Mouse (Mus musculus) G1E (cell line): ENCODE results near the gene Krtap6-5. TPM values are rescaled to one million over a fixed set of nuclear protein-coding genes. Genes with fewer than 3 reads are reported as not detected.
"Not testable (repeated sequence)": the region's sequence is repeated elsewhere in the genome, so short reads cannot be mapped to it uniquely, and the experiment has no call there.

Experiments
- ATAC-seq: 2 replicates; pipeline ENCODE4 v1.8.0; 2016; ENCODE audit warnings: mild to moderate bottlenecking; ENCODE audit not compliant: insufficient number of reproducible peaks, poor library complexity, low FRiP score, severe bottlenecking; ENCODE audit errors: extremely low read depth
- DNase-seq: peaks from one replicate; pipeline ENCODE4 v3.0.0; 2012; ENCODE audit warnings: low spot score
- H3K27me3 ChIP-seq: 2 replicates; pipeline ENCODE4 v1.6.1; 2012; ENCODE audit warnings: mild to moderate bottlenecking, low read length, inconsistent platforms; ENCODE audit not compliant: insufficient read depth
- H3K36me3 ChIP-seq: replicated peaks from 2 replicates; pipeline ENCODE3; 2012; ENCODE audit warnings: mild to moderate bottlenecking, inconsistent platforms
- H3K4me1 ChIP-seq: 2 replicates; pipeline ENCODE4 v1.6.1; 2012; ENCODE audit warnings: low read depth, low read length, inconsistent platforms, mixed read lengths; ENCODE audit not compliant: insufficient read depth
- H3K4me3 ChIP-seq: 2 replicates; pipeline ENCODE4 v1.5.1; 2012; ENCODE audit warnings: low read depth, mild to moderate bottlenecking, inconsistent platforms, low read length, moderate library complexity, mixed read lengths
- H3K9me3 ChIP-seq: replicated peaks from 2 replicates; pipeline ENCODE4 v1.6.1; 2012; ENCODE audit warnings: inconsistent platforms
- CTCF ChIP-seq: IDR thresholded peaks from 2 replicates; pipeline ENCODE4 v1.5.1; 2012; ENCODE audit warnings: low read depth, low read length, inconsistent platforms, mixed read lengths
- GATA1 ChIP-seq: IDR thresholded peaks from 2 replicates; pipeline ENCODE4 v1.6.1; 2012; ENCODE audit warnings: borderline replicate concordance, low read length, inconsistent platforms, mixed read lengths
- GATA2 ChIP-seq: IDR thresholded peaks from 2 replicates; pipeline ENCODE4 v1.6.1; 2012; ENCODE audit warnings: low read depth, low read length, inconsistent platforms, borderline replicate concordance
- POLR2AphosphoS5 ChIP-seq: IDR thresholded peaks from 2 replicates; pipeline ENCODE4 v1.6.1; 2012; ENCODE audit warnings: low read depth, low read length, inconsistent platforms; ENCODE audit not compliant: insufficient replicate concordance
- TAL1 ChIP-seq: conservative IDR thresholded peaks from 2 replicates; pipeline ENCODE4 v1.6.1; 2012; ENCODE audit warnings: low read depth, low read length, inconsistent platforms, mixed read lengths
- polyA plus RNA-seq: library from polyadenylated mRNA; stranded (reverse); fragments of >175 nt; gene quantifications from 2 replicates; pipeline ENCODE4 v1.2.3, GENCODE M21; 2012
- total RNA-seq, 2 experiments: library from RNA; stranded (forward) in 1 of 2; stranded (reverse) in 1 of 2; fragments of 200-1000 nt in 1 of 2; fragments of >200 nt in 1 of 2; fragmentation: Nextera tagmentation in 1 of 2; gene quantifications; 2 replicates each; pipeline ENCODE4 v1.2.3; 2014 to 2017

Krtap6-5 gene
- total RNA-seq (2014; fragmentation: Nextera tagmentation), result not detected in 2 replicates
- total RNA-seq (2017), result not detected in 2 replicates
- polyA plus RNA-seq, result not detected in 2 replicates

DNA sequence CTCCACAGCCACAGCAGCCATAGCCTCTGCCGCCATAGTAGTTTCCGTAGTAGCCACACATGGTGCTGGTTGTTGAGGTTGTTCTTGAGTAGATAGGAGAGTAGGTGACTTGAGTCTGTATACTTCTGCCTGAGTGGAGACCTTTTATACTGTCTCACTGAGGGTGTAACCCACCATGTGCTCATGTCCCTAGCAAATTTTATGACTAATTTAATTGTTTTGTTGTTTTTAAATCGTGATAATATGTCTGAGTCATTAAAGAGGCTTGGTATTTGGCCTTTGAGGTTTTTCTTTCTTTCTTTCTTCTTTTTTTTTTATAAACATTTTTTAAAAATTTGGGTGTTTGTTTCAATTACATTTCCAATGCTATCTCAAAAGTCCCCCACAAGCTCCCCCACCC lies at the start of gene Krtap6-5:
TSS of gene Krtap6-5 (minus strand) at position 101 of the 400 bp plus-strand sequence.
- Histone ChIP-seq H3K36me3 (no peaks in the 10 kb centered on the region), H3K27me3 (no peaks in the 10 kb centered on the region), H3K4me3 (no peak within 1 kb of the TSS), H3K4me1 (no peaks in the 10 kb centered on the region), H3K9me3 (peaks cover 6% of the 10 kb centered on the region; the same call in 1 of the 2 replicates)
- TF ChIP-seq GATA2 (no peak), CTCF (no peak), GATA1 (no peak), POLR2AphosphoS5 (no peak), TAL1 (no peak)
- ATAC-seq, result no peak
- DNase-seq, result no peak

DNA sequence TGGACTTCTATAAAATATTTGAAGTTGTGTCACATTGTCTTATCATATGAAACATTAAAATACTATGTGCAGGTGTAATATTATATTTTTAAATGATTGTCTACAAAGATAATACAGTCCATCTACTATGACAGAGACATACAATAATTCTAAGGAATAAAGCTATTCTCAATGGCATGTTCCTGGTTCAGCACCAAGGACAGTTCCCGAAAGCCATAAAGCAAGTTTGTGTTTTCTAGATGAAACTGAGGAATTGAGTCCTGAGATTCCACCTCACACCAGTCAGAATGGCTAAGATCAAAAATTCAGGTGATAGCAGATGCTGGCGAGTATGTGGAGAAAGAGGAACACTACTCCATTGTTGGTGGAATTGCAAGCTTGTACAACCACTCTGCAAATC lies 23.4 kb upstream of the Krtap6-5 start:
- not testable (repeated sequence) for H3K4me3 ChIP-seq, H3K27me3 ChIP-seq, H3K4me1 ChIP-seq, H3K36me3 ChIP-seq, H3K9me3 ChIP-seq, DNase-seq, ATAC-seq

DNA sequence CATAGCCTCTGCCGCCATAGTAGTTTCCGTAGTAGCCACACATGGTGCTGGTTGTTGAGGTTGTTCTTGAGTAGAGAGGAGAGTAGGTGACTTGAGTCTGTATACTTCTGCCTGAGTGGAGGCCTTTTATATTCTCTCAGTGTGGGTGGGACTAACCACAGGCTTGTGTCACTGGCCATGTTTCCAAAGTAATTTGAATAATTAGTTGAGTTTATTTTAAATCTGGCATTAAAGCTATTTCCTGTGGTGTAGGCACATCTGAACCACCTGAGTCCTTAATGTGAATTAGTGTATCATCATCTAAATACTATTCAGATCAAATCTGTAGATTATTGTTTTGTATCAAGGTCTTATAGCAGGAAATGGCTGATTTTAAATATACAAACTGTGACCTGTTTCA lies 16.2 kb upstream of the Krtap6-5 start, which contains the start of gene 1110025L11Rik:
TSS of gene 1110025L11Rik (minus strand) at position 101 of the 400 bp plus-strand sequence.
- not testable (repeated sequence) for DNase-seq, ATAC-seq, H3K4me3 ChIP-seq

GRCm38 (mm10) chr16:89041372-89041771 lies 6.3 kb downstream of the Krtap6-5 start, which contains the start of gene Gm10228:
Gm10228 (minus strand) TSS chr16:89041472.
- ATAC-seq, DNase-seq, H3K9me3 ChIP-seq, H3K36me3 ChIP-seq, H3K27me3 ChIP-seq, H3K4me3 ChIP-seq, H3K4me1 ChIP-seq: not testable (repeated sequence)

More for the DNA sequence above, 16.2 kb upstream of the Krtap6-5 start, which contains the start of gene 1110025L11Rik:
- H3K4me1 ChIP-seq, H3K9me3 ChIP-seq, H3K27me3 ChIP-seq, H3K36me3 ChIP-seq: not testable (repeated sequence)

GRCm38 (mm10) chr16:89031399-89031798 lies 16.3 kb downstream of the Krtap6-5 start, which contains the start of gene Krtap6-1:
Krtap6-1 (plus strand) TSS chr16:89031699.
- not testable (repeated sequence) for H3K4me1 ChIP-seq, H3K4me3 ChIP-seq, H3K27me3 ChIP-seq, DNase-seq, ATAC-seq, H3K36me3 ChIP-seq, H3K9me3 ChIP-seq

- H3K4me1 ChIP-seq, H3K4me3 ChIP-seq, DNase-seq, ATAC-seq, H3K36me3 ChIP-seq, H3K27me3 ChIP-seq, H3K9me3 ChIP-seq: not testable (repeated sequence)
Observed at GRCm38 (mm10) chr16:89014984-89015383, 32.7 kb downstream of the Krtap6-5 start, which contains the start of gene Gm10229. Gm10229 (plus strand) TSS chr16:89015284.

- Histone ChIP-seq H3K4me3 (no peak overlapping the region), H3K27me3 (no peaks in the 10 kb centered on the region), H3K9me3 (peaks cover 12% of the 10 kb centered on the region), H3K36me3 (no peaks in the 10 kb centered on the region), H3K4me1 (no peaks in the 10 kb centered on the region)
- DNase-seq (no peak), ATAC-seq (no peak)
- no peak for TF ChIP-seq TAL1
- TF ChIP-seq POLR2AphosphoS5, result no peak
- no peak for TF ChIP-seq GATA1
- no peak for TF ChIP-seq GATA2
- TF ChIP-seq CTCF, result no peak
Observed at GRCm38 (mm10) chr16:89013973-89014372, 33.7 kb downstream of the Krtap6-5 start.

GRCm38 (mm10) chr16:89010659-89011058 lies 37.0 kb downstream of the Krtap6-5 start, which contains the start of gene Krtap22-2:
Krtap22-2 (minus strand) TSS chr16:89010759.
- Histone ChIP-seq H3K4me1 (no peaks in the 10 kb centered on the region), H3K4me3 (no peak within 1 kb of the TSS), H3K27me3 (no peaks in the 10 kb centered on the region), H3K36me3 (no peaks in the 10 kb centered on the region), H3K9me3 (peaks cover 12% of the 10 kb centered on the region)
- ATAC-seq, result no peak
- no peak for DNase-seq
- TF ChIP-seq GATA1 (no peak), TAL1 (no peak), POLR2AphosphoS5 (no peak), CTCF (no peak), GATA2 (no peak)
